Mouse (Mus musculus) retina, adult 2 months (tissue): ENCODE measurements around the gene Ccdc155.
"Not testable (repeated sequence)": the region's sequence is repeated elsewhere in the genome, so short reads cannot be mapped to it uniquely, and the experiment has no call there.

Source experiments
- DNase-seq: peaks from one replicate; pipeline ENCODE4 v3.0.0-alpha.2; 2012; ENCODE audit warnings: low read depth, low spot score

The Ccdc155 gene

GRCm38 (mm10) chr7:45163735-45164490 is 40.8 kb downstream of the Ccdc155 start, which contains the start of gene Slc17a7:
TSS of gene Slc17a7 (plus strand) at chr7:45163949.
- DNase-seq: no peak

- DNase-seq: no peak
These were observed 41.6 kb downstream of the Ccdc155 start for GRCm38 (mm10) chr7:45162996-45163615.

- no peak for DNase-seq
These were observed 42.1 kb downstream of the Ccdc155 start for GRCm38 (mm10) chr7:45162551-45162950.

GRCm38 (mm10) chr7:45161612-45162473 is 42.8 kb downstream of the Ccdc155 start:
- peak; percentile 74 for DNase-seq

- DNase-seq: no peak
These were observed 43.8 kb downstream of the Ccdc155 start for GRCm38 (mm10) chr7:45160866-45161265.

- DNase-seq: no peak
These were observed 44.3 kb downstream of the Ccdc155 start for GRCm38 (mm10) chr7:45160316-45160800.

- DNase-seq: no peak
These were observed 45.7 kb downstream of the Ccdc155 start for GRCm38 (mm10) chr7:45158991-45159390.

GRCm38 (mm10) chr7:45157459-45157858 is 47.2 kb downstream of the Ccdc155 start:
- DNase-seq: no peak

GRCm38 (mm10) chr7:45156206-45156605 is 48.5 kb downstream of the Ccdc155 start:
- DNase-seq: no peak

- no peak for DNase-seq
These were observed 49.1 kb downstream of the Ccdc155 start for GRCm38 (mm10) chr7:45155590-45155989.

GRCm38 (mm10) chr7:45154993-45155514 is 49.6 kb downstream of the Ccdc155 start:
- DNase-seq: no peak

- DNase-seq: peak; percentile 91
These were observed 50.3 kb downstream of the Ccdc155 start, which contains the start of the genes Pih1d1 and Aldh16a1 for GRCm38 (mm10) chr7:45154096-45154992. TSS of gene Pih1d1 (plus strand) at chr7:45154303. TSS of gene Aldh16a1 (minus strand) at chr7:45154584.

- no peak for DNase-seq
These were observed 51.1 kb downstream of the Ccdc155 start for GRCm38 (mm10) chr7:45153586-45153985.

- DNase-seq: not testable (repeated sequence)
These were observed 51.6 kb downstream of the Ccdc155 start for GRCm38 (mm10) chr7:45153052-45153451.

GRCm38 (mm10) chr7:45151303-45151702 is 53.4 kb downstream of the Ccdc155 start:
- no peak for DNase-seq

GRCm38 (mm10) chr7:45150321-45150720 is 54.4 kb downstream of the Ccdc155 start:
- no peak for DNase-seq

GRCm38 (mm10) chr7:45149545-45149944 is 55.1 kb downstream of the Ccdc155 start:
- DNase-seq: no peak

- no peak for DNase-seq
These were observed 56.1 kb downstream of the Ccdc155 start for GRCm38 (mm10) chr7:45148534-45149098.

GRCm38 (mm10) chr7:45147899-45148298 is 56.8 kb downstream of the Ccdc155 start:
- DNase-seq: no peak

GRCm38 (mm10) chr7:45147267-45147666 is 57.4 kb downstream of the Ccdc155 start:
- DNase-seq: no peak
